Mouse (Mus musculus) olfactory bulb, adult 2 months (tissue): ENCODE results near the gene D430042O09Rik. TPM values are rescaled to one million over a fixed set of nuclear protein-coding genes. Genes with fewer than 3 reads are reported as not detected.

Source experiments
- H3K27ac ChIP-seq: fragments of 200-500 bp; 2 replicates; pipeline ENCODE4 v1.5.1; 2012; ENCODE audit warnings: low read depth, low read length; ENCODE audit not compliant: insufficient read depth
- H3K4me1 ChIP-seq: fragments of 200-500 bp; 2 replicates; pipeline ENCODE4 v1.6.1; 2012; ENCODE audit warnings: low read length; ENCODE audit not compliant: control insufficient read depth, insufficient read depth
- H3K4me3 ChIP-seq: fragments of 200-500 bp; 2 replicates; pipeline ENCODE4 v1.5.1; 2012; ENCODE audit warnings: mild to moderate bottlenecking, low read depth, low read length, moderate library complexity; ENCODE audit not compliant: insufficient read depth
- CTCF ChIP-seq: fragments of 200-500 bp; IDR thresholded peaks from 2 replicates; pipeline ENCODE4 v1.5.1; 2012; ENCODE audit warnings: low read depth, mild to moderate bottlenecking, low read length, moderate library complexity; ENCODE audit not compliant: insufficient read depth
- POLR2A ChIP-seq: fragments of 200-500 bp; IDR thresholded peaks from 2 replicates; pipeline ENCODE4 v1.6.1; 2012; ENCODE audit warnings: mild to moderate bottlenecking, low read depth, low read length, moderate library complexity; ENCODE audit not compliant: insufficient read depth
- WGBS: fragments of 180-500 bp; shearing (Covaris S2); methylation state at CpG from one replicate; pipeline ENCODE4 v1.1.7; 2018; 5-methylcytosine and 5-hydroxymethylcytosine counted together
- polyA plus RNA-seq: library from polyadenylated mRNA; stranded (reverse); fragments of >200 nt; gene quantifications from 2 replicates; pipeline ENCODE4 v1.2.4, GENCODE M21; 2012; ENCODE audit warnings: low replicate concordance; ENCODE audit not compliant: missing spikeins, insufficient read depth, insufficient read length

Gene D430042O09Rik
- polyA plus RNA-seq, 1 experiment, result 351 TPM

DNA sequence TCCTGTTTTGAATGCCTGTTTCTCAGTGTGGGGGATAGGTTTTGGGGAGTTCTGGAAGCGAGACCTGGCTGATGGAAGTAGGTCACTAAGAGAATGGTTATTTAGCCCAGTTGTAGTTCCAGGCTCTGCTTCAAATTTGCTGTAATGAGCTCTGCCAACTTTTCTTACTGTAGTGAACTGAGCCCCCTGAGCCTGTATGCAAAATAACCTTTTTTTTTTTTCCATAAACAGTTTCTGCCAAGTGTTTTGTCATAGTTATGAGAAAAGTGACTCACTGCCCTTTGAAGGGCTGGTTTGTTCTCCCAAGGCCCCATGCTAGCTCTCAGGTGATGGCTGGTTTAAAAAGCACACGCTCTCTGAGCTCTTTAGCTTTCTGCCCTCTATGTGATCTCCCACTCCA lies 125.8 kb downstream of the D430042O09Rik start:
- Histone ChIP-seq H3K4me3 (no peak overlapping the region), H3K27ac (no peak overlapping the region), H3K4me1 (peaks cover 11% of the 10 kb centered on the region; the same call in 1 of the 2 replicates)
- WGBS, result 85% methylated on average over 2 of the region's 2 CpGs
- TF ChIP-seq POLR2A, result no peak
- TF ChIP-seq CTCF, result no peak

DNA sequence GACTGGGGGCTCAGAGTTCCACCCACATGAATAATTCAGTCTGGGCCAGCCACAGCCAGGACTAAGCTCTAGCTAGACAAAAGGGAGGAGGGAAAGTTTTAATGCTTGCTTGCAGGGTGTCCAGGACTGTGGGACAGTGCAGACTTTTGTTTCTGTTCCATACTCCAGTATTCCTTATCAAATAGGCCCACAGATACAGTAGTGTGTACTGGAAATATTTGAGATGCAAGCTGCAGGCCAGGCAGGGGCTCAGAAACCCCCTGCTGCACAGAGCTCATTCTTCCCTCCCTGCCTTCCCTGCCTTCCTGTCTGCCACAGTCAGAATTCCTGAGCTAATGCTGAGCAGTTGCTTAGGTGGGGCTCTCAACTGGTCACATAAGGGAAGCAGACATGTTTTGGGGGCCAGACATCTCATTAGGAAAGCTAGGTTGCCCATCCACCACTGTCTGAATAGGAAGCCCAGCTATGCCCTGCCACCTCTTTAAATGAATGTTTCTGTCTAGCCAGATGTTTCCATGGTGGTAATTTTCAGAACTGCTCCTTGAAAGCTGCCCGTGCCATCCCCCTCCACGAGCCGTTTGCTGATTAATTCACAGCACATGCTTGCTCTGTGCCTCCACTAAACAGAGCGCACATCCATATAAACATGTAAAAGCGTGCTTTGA lies 130.5 kb downstream of the D430042O09Rik start:
- TF ChIP-seq POLR2A, result no peak
- TF ChIP-seq CTCF, result no peak
- Histone ChIP-seq H3K4me3 (no peak overlapping the region), H3K4me1 (peaks cover 2% of the 10 kb centered on the region; the same call in 1 of the 2 replicates), H3K27ac (no peak overlapping the region)
- 44% methylated on average over 5 of the region's 5 CpGs for WGBS

DNA sequence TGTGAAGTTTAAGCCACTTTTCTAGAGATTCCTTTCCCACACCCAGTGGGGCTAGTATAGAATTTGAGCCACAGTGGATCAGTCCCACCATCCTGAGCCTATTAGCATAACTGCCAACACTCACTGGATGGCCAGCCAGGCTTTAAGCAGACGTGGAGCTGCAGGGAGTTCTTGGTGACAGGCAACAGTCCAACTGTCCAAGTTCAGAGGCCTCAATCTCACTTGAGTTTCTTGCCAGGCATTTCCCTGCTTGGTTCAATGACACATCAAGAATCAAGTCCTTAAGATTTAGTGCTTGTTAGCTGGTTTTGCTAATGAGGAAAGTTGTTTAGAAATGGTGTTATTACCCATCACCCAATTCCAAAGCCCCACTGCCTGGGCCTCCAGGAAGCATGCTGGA lies 137.9 kb downstream of the D430042O09Rik start:
- no peak overlapping the region for H3K27ac ChIP-seq
- WGBS, result 77% methylated on average over 1 of the region's 1 CpGs
- TF ChIP-seq POLR2A, result no peak
- no peak for TF ChIP-seq CTCF
- H3K4me3 ChIP-seq, result no peak overlapping the region
- no peaks in the 10 kb centered on the region for H3K4me1 ChIP-seq

DNA sequence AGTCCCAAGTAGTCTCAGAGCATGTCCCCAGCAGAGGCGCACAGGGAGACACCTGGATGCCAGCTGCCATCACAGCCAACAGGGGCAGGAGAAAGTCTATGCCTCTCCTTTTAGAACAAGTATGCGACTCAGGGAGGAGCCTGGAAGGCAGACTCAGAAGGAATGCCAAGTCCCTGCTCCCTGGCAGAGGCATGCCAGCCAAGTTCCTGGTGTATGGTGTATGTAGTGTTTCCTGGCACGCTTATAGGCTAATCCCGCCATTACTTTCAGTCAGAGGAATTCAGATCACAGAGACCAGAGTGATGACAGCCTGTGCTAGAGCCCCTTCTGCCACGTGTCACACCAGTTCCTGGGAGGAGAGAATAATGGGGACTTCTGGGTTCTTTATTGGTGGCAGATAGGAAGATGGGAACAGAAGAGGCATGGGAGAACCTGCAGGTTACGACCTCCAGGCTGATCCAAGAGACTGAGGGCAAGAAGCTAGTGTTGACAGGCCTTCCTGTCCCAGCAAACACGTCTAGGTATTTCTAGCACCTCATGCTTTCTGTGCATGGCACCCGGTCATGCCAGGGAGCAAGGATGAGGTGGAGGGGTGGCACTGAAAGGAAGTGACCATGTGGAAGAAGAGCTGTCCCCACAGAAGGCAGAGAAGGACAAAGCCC lies 139.3 kb downstream of the D430042O09Rik start:
- Histone ChIP-seq H3K27ac (no peak overlapping the region), H3K4me1 (no peaks in the 10 kb centered on the region), H3K4me3 (no peak overlapping the region)
- TF ChIP-seq CTCF (no peak), POLR2A (no peak)
- WGBS, result 77% methylated on average over 8 of the region's 8 CpGs

DNA sequence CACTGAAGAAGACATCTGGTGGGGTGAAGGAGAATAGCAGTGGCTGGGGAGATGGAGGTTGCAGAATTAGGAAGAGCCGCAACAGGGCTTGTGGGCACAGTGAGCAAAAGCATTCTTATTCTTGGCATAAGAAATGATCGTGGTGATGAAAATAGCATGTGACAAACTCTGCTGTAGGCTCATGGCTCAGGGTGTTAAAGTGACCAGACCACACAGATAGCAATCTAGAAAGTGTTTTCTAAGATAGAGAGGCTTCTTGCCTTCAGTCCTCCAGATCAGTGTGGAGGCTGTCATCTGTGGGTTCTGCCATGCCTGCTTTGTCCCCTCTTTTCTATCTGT lies 139.8 kb downstream of the D430042O09Rik start:
- no peaks in the 10 kb centered on the region for H3K4me1 ChIP-seq
- TF ChIP-seq CTCF, result no peak
- TF ChIP-seq POLR2A, result no peak
- H3K27ac ChIP-seq, result no peak overlapping the region
- no peak overlapping the region for H3K4me3 ChIP-seq
- 84% methylated on average over 2 of the region's 2 CpGs for WGBS

DNA sequence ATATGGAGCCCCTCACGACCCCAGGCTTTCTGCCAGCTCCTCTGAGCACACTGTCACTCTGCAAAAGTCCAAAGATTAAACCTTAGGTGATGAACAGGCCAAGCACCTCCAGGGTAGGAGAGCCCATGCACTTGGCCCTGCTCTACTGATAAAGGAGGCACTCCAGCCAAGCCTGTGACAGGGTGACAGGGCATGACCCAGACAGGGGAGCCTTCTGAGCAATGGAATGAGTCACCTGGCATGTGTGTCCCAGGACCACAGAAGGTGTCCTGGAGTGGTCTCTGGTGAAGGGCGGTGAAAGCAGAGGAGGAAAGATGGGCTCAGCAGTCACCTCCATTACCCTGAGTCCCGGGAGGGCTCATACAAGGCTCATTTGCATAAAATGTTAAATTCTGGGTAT lies 151.9 kb downstream of the D430042O09Rik start:
- H3K4me1 ChIP-seq, result no peaks in the 10 kb centered on the region
- TF ChIP-seq CTCF, result no peak
- no peak for TF ChIP-seq POLR2A
- 83% methylated on average over 3 of the region's 3 CpGs for WGBS
- H3K27ac ChIP-seq, result no peak overlapping the region
- no peak overlapping the region for H3K4me3 ChIP-seq

DNA sequence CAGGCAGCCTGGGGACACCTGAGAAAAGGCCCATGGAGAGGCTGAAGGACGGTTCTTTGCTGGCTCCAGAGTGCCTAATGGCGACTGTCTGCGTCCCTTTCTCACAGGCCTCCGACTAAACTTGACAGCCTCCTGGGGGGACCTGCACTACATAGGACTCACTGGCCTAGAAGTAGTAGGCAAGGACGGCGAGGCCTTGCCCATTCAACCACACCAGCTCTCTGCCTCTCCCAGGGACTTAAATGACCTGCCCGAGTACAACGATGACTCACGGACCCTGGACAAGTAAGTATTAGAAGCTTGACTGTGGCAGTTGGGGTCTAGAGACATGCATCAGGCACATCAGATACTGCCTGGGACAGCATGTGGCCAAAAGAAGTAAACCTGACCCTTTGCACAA lies 152.7 kb downstream of the D430042O09Rik start:
- WGBS, result 96% methylated on average over 9 of the region's 9 CpGs

DNA sequence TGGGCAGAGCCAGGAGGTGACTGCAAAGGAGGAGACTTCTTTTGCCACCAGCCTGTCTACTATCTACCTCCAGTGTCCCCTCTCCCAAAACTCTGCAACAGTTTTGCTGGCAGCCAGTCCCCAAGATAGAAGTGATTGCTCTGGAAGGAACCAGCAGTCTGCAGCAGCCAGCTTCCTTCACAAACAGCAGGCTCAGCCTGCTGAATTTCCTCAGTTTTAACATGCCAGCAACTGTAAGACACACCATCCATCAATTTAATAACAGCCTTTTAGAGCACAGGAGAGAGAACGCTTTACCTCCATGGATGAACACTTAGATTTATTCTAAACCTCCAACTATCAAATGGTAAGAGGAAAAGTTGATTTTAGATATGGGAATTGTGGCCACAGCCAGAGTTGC lies 156.3 kb downstream of the D430042O09Rik start:
- Histone ChIP-seq H3K4me1 (0 out of 2 replicates have a peak, but pooled peaks cover 6% of the 10 kb centered on the region), H3K27ac (no peak overlapping the region), H3K4me3 (no peak overlapping the region)
- TF ChIP-seq POLR2A (no peak), CTCF (no peak)
- WGBS, result 96% methylated on average over 1 of the region's 1 CpGs

More for the DNA sequence above, 152.7 kb downstream of the D430042O09Rik start:
- no peak for TF ChIP-seq POLR2A
- no peak for TF ChIP-seq CTCF
- H3K27ac ChIP-seq, result no peak overlapping the region
- H3K4me1 ChIP-seq, result no peaks in the 10 kb centered on the region
- H3K4me3 ChIP-seq, result no peak overlapping the region

DNA sequence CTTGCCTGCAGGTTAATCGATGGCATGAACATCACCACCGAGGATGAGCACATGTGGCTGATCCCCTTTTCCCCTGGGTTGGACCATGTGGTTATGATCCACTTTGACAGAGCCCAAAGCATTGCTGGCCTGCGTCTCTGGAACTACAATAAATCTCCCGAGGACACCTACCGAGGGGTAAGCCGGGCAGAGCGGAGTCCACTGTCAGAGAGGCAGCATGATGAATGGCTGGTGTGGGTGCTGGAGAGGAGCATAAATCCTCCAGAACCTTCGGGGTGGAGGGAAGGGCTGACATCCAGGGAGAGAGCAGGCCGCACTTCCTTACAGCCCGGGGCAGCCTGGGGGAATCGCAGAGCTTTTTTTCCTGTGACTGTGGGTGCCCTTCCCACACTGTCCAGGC lies 157.5 kb downstream of the D430042O09Rik start:
- TF ChIP-seq CTCF (no peak), POLR2A (no peak)
- no peak overlapping the region for H3K4me3 ChIP-seq
- 89% methylated on average over 11 of the region's 11 CpGs for WGBS
- H3K4me1 ChIP-seq, result 0 out of 2 replicates have a peak, but pooled peaks cover 6% of the 10 kb centered on the region
- H3K27ac ChIP-seq, result no peak overlapping the region
